Mouse (Mus musculus): Measurements from ENCODE around the gene Elp4.

Gene Elp4

GRCm38 (mm10) chr2:105671116-105671797 is 233.1 kb downstream of the Elp4 start:
- in situ Hi-C loops (cut with MboI, MseI): no loop called here

- in situ Hi-C loops (cut with MboI, MseI): no loop called here
Measured at GRCm38 (mm10) chr2:105670731-105671095, 233.7 kb downstream of the Elp4 start.

- in situ Hi-C loops (cut with MboI, MseI): no loop called here
Measured at GRCm38 (mm10) chr2:105669881-105670730, 234.3 kb downstream of the Elp4 start.

- in situ Hi-C loops (cut with MboI, MseI): no loop called here
Measured at GRCm38 (mm10) chr2:105669371-105669861, 234.9 kb downstream of the Elp4 start.

GRCm38 (mm10) chr2:105668271-105669270 is 235.8 kb downstream of the Elp4 start, which contains the start of gene Pax6:
Gene Pax6 (plus strand): TSS chr2:105668900.
- in situ Hi-C loops (cut with MboI, MseI): no loop called here

- in situ Hi-C loops (cut with MboI, MseI): no loop called here
Measured at GRCm38 (mm10) chr2:105667626-105667950, 236.8 kb downstream of the Elp4 start.

GRCm38 (mm10) chr2:105666763-105667625 is 237.4 kb downstream of the Elp4 start:
- in situ Hi-C loops (cut with MboI, MseI): no loop called here

- in situ Hi-C loops (cut with MboI, MseI): no loop called here
Measured at GRCm38 (mm10) chr2:105666331-105666730, 238.0 kb downstream of the Elp4 start.

GRCm38 (mm10) chr2:105665491-105666250 is 238.7 kb downstream of the Elp4 start:
- in situ Hi-C loops (cut with MboI, MseI): no loop called here

- in situ Hi-C loops (cut with MboI, MseI): no loop called here
Measured at GRCm38 (mm10) chr2:105664996-105665395, 239.4 kb downstream of the Elp4 start.

GRCm38 (mm10) chr2:105663101-105663511 is 241.3 kb downstream of the Elp4 start:
- in situ Hi-C loops (cut with MboI, MseI): no loop called here

- in situ Hi-C loops (cut with MboI, MseI): no loop called here
Measured at GRCm38 (mm10) chr2:105662606-105663005, 241.8 kb downstream of the Elp4 start.

GRCm38 (mm10) chr2:105662121-105662520 is 242.2 kb downstream of the Elp4 start:
- in situ Hi-C loops (cut with MboI, MseI): no loop called here

- in situ Hi-C loops (cut with MboI, MseI): no loop called here
Measured at GRCm38 (mm10) chr2:105661623-105662066, 242.7 kb downstream of the Elp4 start.

GRCm38 (mm10) chr2:105660874-105661622 is 243.3 kb downstream of the Elp4 start:
- in situ Hi-C loops (cut with MboI, MseI): no loop called here

GRCm38 (mm10) chr2:105659926-105660873 is 244.2 kb downstream of the Elp4 start:
- in situ Hi-C loops (cut with MboI, MseI): no loop called here

- in situ Hi-C loops (cut with MboI, MseI): no loop called here
Measured at GRCm38 (mm10) chr2:105659350-105659749, 245.0 kb downstream of the Elp4 start.

GRCm38 (mm10) chr2:105656456-105656855 is 247.9 kb downstream of the Elp4 start:
- in situ Hi-C loops (cut with MboI, MseI): no loop called here

All from regulatory T cell (primary cell).